Mouse (Mus musculus) spleen, adult 12 weeks (tissue): Measurements from ENCODE around the gene Cbarp.
A peak's percentile ranks its signal among the peaks of the same experiment; 100 is the strongest.

Experiments
- DNase-seq: peaks from one replicate; pipeline ENCODE4 v3.0.0; 2022; ENCODE audit warnings: low spot score

Gene Cbarp

DNA sequence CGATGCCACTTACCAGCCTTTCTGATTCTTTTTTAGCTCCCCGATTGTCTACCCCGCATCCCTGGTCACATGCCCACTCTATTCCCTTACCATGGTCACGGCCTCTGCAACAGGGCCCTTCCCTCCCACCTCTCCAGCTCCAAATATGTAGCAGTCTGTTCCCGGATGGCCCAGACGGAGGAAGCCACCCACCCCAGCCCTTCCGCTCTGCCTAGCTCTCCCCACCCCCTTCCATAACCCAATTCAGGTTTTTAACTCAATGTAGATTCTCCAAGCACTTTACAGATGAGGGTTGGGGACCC, 16.1 kb upstream of the Cbarp start:
- DNase-seq, result no peak

DNA sequence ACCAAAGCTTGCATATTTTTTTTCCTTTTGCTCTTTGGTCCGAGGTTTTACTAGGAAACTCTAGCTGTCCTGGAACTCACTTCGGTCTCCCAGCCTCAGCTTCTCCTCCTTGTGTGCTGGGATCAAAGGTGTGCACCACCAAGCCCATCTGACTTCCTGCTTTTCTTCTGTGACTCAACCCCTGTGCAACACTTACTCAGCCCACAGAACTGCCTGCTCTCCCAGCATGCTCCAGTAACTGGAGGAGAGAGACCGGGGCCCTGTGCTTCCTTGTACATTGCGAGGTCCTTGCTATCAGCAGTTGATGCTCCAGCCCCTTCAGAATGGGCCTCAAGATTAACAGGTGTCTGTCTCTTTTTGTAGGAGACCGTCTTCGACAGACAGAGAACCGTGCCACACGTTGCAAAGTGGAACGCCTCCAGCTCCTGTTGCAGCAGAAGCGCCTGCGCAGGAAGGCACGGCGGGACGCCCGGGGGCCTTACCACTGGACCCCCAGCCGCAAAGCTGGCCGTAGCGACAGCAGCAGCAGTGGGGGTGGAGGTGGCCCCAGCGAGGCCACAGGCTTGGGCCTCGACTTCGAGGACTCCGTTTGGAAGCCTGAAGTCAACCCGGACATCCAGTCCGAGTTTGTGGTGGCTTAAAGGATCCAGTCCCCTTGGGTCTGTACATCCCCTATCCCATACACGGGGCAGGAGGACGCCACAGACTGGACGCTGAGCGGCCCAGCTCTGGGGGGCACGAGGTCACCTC, 15.5 kb upstream of the Cbarp start:
- DNase-seq, result no peak

DNA sequence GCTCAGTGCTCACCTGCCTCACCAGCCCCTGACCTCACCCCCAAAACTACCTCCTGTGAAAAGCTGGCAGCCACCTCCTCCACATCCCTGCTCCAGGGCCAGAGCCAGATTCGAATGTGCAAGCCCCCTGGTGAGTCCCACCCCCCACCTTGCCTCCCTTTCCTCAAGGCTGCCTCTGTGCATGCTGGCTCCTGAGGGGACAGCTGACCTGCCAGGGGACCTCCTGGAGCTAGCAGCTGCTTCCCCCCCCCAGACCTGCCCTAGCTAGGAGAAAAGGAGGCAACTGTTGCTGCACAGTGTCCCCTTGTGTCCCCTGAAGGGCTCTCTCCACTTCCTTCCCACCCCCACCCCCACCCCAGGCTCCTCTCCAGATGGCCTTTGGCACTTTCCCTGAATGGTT, 14.6 kb upstream of the Cbarp start:
- DNase-seq, result no peak

DNA sequence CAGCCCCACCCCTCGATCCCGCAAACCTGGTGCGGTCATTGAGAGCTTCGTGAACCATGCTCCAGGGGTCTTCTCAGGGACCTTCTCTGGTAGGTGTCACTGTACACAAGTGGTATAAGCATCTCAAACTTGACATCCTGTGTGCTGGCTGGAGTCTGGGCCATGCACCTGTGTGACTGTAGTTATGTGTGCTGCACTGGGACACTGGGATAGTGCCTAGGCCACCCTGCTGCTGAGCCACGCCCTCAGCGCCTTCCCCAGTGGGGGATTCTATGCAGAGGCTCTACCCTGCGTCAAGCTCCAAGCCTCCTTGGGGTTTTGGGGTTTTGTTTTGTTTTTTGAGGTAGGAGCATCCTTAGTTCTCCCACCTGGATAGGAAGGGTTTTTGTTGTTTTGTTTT, 13.7 kb upstream of the Cbarp start:
- DNase-seq, result no peak

DNA sequence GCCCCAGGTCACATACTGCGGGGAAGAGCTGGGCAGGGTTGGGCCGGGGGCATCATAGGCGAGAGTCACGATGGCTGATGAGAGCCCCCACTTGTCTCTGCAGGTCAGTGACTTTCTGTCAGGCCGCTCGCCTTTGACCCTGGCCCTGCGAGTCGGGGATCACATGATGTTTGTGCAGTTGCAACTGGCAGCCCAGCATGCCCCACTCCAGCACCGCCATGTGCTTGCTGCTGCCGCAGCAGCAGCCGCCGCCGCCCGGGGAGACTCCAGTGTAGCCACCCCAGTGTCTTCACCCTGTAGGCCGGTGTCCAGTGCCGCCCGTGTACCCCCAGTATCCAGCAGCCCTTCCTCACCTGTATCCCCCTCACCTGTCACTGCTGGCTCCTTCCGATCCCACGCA, 13.1 kb upstream of the Cbarp start:
- no peak for DNase-seq

DNA sequence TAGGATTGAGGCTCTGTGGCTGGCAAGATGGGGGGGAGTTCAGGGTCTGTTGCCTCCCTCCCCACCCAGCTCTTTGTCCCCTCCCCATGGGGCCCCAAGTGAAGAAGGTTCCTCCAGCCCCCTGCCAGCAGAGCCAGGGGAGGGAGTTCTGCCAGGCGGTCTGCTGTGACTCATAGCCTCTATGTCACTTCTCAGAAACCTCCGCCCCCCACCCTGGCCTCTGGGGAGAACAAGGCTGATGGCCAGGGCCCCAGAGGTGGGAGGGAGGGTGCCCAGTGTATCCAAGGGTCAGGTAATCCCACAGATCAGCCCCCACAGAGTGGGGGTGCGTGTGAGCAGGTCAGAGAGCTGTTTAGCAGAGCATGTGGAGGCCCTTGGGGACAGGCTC, 12.2 kb upstream of the Cbarp start:
- no peak for DNase-seq

DNA sequence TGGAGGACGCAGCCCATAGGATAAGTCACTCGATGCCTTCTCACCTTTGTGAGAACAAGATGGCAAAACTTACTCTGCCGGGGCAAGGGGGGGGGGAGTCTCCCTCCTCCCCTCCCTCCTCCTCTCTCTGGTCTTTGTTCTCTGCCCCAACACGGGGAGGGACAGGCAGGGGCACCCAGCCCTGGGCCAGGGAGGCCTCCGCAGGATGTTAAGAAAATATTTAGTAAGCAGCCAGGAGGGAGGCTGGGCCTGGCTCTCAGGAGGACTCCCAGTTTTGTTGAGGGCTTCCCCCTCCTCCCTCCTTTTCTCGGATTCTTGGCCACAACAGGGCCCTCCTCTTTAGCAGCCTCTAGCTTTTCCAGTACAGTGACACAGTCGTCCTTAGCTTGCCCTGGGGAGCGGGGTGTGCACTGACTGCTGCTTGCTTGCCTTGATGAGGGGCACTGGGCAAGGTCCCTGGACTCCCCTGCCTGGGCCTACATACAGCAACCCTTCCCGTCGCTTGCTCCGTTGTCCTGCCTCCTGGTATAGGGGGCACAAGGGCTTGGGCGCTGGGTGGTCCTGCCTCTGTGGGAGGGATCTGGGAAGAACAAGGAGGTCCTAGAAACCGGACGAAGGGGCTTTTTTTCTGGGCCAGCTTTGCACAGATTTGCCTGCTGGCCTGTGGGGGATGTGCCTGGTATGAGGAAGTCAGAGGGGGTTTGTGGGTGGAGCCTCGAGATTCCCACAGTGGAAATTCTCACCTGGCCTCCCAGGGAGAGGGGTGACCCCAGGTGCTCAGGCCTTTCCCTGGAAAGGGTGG, 11.6 kb upstream of the Cbarp start:
- DNase-seq, result no peak

DNA sequence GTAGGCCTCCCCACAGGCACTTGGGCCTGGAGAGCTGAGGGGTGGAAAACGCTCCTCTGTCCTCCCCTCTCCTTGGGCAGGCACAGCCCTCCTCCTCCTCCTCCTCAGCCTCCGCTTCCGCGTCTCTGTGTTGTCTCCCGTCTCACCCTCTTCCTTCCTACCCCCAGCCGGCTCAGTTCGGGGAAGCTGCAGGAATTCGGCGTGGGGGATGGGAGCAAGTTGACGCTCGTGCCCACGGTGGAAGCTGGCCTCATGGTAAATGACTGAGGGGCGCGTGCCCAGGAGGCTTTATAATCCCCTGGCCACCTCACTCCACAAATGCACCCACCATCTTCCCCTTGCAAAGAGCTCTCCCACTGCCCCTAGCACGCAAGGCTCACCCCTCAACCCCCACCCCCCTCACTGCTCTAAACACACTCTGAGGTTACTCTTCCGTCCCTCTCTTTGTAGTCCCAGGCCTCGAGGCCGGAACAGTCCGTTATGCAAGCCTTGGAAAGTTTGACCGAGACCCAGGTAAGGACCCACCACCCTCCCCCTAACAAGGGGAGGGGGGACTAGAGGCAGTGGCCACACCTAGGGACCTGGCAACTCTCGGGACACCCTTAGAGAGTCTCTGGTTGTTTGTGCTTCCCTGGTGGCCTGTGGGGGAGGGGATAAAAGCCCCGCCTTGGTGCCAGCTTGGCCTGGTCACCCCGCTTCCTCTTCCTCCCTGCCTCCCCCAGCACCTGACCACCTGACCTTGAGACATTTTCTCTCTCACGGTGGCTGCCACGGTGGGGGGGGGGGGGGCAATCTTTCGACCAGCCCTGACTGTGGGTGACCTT, 10.8 kb upstream of the Cbarp start:
- DNase-seq, result peak; percentile 36

DNA sequence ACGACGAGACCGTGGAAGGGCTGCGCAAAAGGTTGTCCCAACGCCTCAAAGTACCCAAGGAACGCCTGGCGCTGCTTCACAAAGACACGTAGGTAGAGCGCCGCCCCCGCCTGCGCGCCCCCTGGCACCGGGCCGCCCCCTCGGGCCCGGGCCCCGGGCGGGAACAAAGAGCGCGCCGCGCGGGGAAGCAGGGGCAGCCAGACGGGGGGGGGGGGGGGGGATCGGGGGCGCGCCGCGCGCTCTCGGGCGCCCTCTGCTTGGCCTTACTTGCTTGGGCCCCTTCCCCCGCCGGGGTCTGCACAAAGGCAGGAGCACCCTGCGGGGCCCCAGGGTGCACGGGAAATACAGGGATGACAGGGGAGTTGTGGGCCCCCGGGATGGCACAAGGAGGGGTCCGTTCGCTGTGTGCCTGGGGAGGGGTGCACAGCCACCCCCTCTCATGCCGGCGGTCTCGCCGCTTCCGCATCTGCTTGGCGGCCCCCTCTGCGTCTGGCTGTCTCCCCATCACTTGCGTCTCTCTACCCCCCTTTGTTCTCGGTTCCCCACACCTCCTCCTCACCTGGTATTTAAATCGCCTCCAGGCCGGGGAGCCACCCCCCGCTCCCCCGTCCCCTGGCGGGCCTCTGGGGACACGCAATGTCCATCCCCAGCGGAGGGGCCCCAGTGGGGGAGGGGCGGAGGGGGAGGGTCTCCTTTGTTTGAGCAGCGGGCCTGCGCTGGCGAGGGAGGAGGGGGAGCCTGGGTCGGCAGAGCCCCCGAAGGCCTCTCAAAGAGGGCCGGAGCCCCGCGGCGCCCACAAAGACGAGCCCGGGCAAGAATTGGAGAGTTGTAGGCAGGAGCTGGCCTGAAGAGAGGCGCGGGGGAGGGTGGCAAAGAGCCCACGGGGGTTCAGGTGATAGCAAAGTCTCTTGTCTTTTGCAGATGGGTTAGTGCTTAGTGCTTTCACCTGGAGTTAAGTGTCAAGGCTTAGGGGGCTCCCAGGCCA, 9.9 kb upstream of the Cbarp start:
- DNase-seq, result peak; percentile 59

DNA sequence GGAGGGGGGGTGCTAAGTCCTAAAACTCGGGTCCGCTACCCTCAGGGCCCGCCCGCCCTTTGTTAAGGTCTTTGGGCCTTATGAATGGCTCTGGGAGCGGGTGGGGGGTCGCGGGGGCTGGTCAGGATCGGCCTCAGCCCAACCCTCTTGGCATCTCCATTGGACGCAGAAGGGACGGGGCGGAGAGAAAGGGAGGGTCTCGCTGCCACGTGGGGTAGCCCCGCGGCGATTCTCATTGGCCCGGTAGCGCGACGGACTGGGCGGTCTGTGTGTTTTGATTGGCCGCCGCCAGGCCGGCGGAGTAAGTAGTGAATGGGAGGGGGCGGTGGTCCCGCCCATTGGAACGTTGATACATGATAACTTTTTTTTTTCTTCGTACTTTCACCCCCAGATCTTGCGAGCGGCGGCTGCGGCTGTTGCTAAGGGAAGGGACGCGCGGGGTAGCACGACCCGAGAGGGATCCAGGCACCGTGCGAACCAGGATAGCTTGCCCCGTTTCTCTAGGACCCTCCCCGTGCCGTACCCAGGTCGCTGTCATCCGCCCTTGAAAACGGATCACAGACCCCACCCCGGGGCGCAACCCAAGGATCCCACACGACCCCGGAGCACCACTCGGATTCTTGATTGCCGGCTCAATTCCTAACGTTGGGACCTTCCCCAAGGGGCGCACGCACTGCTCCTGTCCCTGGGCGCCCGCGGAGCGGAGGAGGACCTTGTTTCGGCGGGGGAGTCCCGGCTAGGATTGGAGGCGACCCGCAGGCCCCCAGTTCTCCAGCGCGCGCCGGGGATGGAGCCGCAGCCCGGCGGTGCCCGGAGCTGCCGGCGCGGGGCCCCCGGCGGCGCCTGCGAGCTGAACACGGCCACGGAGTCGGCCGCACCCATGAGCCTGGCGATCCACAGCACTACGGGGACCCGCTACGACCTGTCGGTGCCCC, 8.9 kb upstream of the Cbarp start:
- peak; percentile 91 for DNase-seq

DNA sequence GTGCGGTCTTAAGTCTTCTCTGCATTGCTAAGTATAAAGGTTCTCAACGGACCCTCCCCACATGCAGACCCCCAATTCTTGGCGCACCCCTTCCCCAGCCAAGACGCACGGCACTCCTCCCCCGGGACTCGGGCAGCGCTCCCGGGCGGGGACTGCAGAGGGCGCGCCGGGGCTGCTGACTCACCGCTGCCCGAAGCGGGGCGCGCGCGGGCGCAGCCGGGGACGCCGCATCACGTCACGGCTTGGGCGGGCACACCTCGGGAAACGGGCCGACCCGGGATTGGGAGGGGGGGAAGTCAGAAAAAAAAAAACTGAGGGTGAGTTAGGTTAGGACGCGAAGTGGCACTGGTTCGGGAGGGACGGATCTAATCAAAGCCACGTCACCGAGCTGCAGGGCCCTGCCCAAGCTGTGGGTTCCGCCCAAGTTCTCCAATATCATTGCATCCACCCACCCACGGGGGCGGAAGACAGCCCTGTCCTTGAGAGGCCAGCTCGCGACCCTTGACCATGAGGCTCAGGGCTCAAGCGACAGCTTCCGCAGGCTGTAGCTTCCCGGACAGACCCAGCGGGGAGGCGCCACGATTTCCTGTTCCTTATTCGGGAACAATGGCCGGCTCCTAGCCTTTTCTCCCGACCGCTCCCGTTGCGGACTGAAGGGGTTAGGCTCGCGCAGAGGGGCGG, 8.1 kb upstream of the Cbarp start:
- DNase-seq, result peak; percentile 93

DNA sequence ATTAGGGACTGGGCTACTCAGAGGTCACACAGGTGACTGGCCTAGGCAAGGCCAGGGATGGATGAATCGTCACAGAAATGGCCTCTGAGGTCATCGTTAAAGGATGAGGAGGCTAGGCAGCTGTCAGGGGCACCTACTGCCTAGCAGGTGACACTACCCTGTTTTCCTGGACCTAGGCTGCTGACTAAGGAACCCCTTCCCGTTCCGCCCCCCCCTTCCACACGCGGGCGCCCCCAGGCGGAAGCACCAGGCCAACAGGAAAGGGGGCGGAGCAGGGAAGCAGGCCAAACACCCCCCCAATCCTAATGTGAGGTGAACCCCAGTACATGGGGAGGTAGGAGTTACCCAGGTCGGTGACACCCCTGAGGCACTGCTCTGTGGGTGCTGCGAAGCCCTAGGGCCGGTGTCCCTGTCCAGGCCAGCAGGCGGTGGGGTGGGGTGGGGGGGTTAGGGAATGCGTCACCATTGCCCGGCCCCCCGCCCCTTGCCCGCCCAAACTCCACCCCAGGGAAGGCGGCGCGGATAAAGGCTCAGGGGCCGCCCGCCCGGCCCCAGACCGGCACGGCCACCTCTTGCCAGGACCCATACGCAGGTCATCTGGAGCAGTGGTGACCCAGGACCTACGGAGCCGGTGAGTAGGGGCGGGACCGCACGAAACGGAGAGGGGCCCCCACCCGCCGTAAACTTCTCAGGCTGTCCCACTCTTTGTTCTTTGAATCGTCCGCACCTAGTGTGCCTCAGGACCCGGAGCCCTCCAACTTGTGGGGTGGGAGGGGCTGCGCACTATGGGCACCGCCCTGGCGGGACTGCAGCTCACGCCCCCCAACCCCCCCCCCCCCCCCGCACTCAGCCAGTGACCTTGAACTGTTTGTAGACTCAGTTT, 7.3 kb upstream of the Cbarp start, which contains the start of gene Midn:
Midn (plus strand) TSS at position 554 of the 883 bp plus-strand sequence.
- peak; percentile 66 for DNase-seq

DNA sequence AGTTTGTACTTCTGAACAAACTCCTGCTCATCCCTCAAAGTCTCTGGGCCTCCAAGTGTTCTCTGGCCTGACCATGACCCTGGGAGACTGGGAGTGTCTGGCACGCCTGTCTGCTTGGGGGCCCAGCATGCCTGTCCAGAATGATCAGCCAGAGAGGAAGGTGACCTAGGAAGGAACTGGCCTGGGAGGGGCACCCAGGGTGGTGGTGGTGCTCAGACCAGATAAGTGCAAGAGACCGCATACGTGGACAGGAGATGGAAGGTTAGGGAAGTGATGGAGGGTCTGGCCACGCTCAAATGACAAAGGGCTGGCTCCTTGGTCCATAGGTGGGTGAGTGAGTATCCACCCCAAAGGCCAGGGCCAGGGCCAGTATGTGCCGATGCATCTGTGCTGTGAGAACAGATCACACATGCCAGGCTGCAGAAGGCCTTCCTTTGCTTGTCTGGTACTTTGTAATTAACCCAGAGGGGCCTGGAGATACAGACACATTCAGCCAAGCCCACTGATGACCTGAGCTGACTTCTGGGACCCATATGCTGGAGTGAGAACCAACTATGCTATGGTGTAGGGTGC, 6.6 kb upstream of the Cbarp start:
- peak; percentile 39 for DNase-seq

DNA sequence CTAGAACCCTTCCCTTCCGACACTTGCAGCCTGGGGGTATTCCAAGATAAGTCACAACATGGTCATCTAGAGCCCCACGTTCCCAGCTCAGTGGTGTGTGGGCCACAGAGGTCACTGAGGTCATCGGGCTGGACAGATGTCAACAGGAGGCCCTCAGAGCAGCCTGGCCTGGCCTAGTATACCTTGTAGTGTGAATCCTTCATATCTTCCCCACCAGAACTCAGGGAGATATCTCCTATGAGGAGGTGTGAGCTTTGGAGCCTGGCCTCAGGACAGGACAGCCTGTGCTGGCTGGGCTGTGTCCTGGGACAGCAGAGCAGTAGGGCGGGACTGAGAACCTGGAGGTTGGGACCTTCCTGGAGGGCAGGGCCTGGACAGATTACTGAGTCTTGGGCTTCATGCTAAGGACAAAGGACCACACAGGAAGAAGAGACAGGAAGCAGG, 6.0 kb upstream of the Cbarp start:
- DNase-seq, result no peak

DNA sequence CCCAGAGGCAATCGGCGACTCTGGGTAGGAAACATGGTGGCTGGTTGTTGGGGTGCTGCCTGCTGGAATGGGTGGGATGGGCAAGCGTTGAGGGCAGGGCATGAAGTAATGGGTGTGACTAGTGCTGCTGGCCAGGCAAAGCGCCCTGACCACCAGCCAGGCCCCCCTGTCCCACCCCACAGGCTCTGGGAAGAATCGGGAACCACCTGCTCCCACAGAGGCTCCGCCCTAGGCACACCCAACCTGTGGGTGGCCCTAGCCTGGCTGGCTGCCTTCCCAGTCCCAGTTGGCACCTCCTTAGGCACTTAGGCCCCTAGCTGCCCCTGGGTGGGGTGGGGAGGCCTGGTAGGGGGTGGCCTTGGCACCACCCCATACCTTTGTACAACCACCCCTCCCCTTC, 5.3 kb upstream of the Cbarp start:
- peak; percentile 46 for DNase-seq

DNA sequence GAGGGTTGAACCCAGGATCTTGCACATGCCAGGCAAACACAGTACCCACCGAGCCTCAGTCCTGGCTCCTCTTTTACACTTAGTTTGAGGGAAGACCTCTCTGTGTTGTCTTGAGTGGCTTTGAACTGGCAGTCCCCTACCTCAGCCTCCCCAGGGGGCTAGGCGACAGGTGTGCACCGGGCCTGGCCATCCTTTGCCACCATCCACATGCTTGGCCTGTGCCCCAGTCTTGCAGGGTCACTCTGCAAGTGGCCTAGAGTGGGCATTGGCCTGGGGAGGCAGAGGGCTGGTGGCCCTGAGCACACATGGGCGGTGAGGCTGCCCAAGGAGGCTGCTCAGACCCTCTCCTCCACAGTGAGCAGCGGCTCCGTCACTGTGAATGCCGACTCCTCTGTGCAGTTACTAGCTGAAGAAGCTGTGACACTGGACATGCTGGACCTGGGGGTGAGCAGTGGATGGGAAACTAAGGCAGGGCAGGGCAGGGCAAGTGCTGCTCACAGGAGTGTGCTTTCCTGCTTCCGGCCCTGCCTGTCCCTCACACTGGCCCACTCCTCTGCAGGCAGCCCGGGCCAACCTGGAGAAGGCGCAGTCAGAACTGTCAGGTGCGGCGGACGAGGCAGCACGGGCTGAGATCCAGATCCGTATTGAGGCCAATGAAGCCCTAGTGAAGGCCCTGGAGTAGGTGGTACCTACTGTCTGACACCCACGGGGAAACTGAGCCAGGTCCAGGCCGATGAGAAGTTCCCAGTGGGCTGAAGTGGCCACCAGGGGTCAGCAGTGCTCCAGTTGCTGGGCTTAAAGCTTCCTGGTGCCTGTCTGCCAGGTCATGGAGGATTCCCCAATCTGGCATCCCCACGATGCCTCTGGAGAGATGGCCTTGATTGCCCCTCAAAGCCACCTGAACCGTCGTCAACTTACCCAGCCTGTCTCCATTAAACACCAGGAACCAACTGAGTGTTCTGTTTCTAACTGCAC, 4.5 kb upstream of the Cbarp start:
- peak; percentile 65 for DNase-seq

DNA sequence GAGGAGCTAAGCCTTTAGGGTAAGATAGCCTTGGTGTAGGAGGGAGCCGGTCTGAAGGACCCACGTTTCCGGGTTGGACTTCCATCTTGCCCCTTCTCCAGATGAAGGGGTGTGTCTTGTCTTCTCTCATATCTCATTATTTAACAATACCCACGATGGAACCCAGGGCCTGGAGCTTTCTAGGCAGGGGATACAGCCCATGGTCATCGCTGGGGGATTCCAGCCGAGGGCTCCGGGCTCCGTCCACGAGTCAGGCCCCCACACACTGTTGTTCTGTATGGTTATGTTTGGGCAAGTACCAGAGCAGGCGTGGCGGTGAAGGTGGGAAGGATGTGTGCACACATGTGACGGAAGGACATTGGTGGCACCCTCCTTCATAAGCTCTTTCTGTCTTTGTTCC, 3.5 kb upstream of the Cbarp start:
- DNase-seq, result no peak
